Mouse (Mus musculus) midbrain, postnatal 0 days (tissue): ENCODE data around the gene Nrxn1. TPM values are rescaled to one million over a fixed set of nuclear protein-coding genes. Genes with fewer than 3 reads are reported as not detected.
A peak's percentile ranks its signal among the peaks of the same experiment; 100 is the strongest.

Experiments used
- ATAC-seq: fragments of 200-750 bp; cut with Nextera tagmentation; 2 replicates; pipeline ENCODE4 v1.8.0; 2017; ENCODE audit warnings: moderate number of reproducible peaks, mild to moderate bottlenecking, moderate TSS enrichment, moderate library complexity; ENCODE audit not compliant: low FRiP score
- DNase-seq: peaks from one replicate; pipeline ENCODE4 v3.0.0-alpha.2; 2015; ENCODE audit warnings: low spot score
- H3K27ac ChIP-seq: fragments of 300-500 bp; sonication (generic); 2 replicates; pipeline ENCODE4 v1.5.1; 2014; ENCODE audit warnings: low read depth, mild to moderate bottlenecking, low read length, mixed read lengths
- H3K27me3 ChIP-seq: fragments of 300-500 bp; sonication (generic); 2 replicates; pipeline ENCODE4 v1.6.1; 2014; ENCODE audit warnings: low read length, control low read depth, mixed read lengths; ENCODE audit not compliant: insufficient read depth
- H3K36me3 ChIP-seq: fragments of 300-500 bp; sonication (generic); 2 replicates; pipeline ENCODE4 v1.6.1; 2014; ENCODE audit warnings: low read length, control low read depth, mixed read lengths; ENCODE audit not compliant: insufficient read depth
- H3K4me1 ChIP-seq: fragments of 300-500 bp; sonication (generic); 2 replicates; pipeline ENCODE4 v1.6.1; 2014; ENCODE audit warnings: mild to moderate bottlenecking, control low read depth, antibody characterized with exemption, low read length, mixed read lengths; ENCODE audit not compliant: insufficient read depth
- H3K4me2 ChIP-seq: fragments of 300-500 bp; sonication (generic); 2 replicates; pipeline ENCODE4 v1.6.1; 2014; ENCODE audit warnings: low read depth, mild to moderate bottlenecking, low read length, mixed read lengths; ENCODE audit not compliant: poor library complexity, severe bottlenecking
- H3K4me3 ChIP-seq: fragments of 300-500 bp; sonication (generic); 2 replicates; pipeline ENCODE4 v1.5.1; 2014; ENCODE audit warnings: low read depth, mild to moderate bottlenecking, low read length, moderate library complexity
- H3K9ac ChIP-seq: fragments of 300-500 bp; sonication (generic); replicated peaks from 2 replicates; pipeline ENCODE4 v1.6.1; 2014; ENCODE audit warnings: mild to moderate bottlenecking, low read length, moderate library complexity, mixed read lengths; ENCODE audit not compliant: poor library complexity, severe bottlenecking
- H3K9me3 ChIP-seq: fragments of 300-500 bp; sonication (generic); 2 replicates; pipeline ENCODE4 v1.6.1; 2016; ENCODE audit warnings: low read length, control low read depth
- CTCF ChIP-seq: IDR thresholded peaks from 2 replicates; pipeline ENCODE4 v1.5.1; 2016; ENCODE audit warnings: antibody characterized with exemption, mild to moderate bottlenecking
- WGBS: fragments of 180-500 bp; shearing (Covaris S2); extraction: QIAGEN DNeasy Blood & Tissue Kit; methylation state at CpG from one replicate; pipeline ENCODE4 v1.1.7; 2014; 5-methylcytosine and 5-hydroxymethylcytosine counted together
- polyA plus RNA-seq: library from polyadenylated mRNA; unstranded; fragments of >200 nt; fragmentation: Nextera tagmentation; extraction: Ambion mirVana; gene quantifications from 2 replicates; pipeline ENCODE4 v1.2.1, GENCODE M21; 2015
- total RNA-seq: library from RNA; depleted of rRNA; stranded (reverse); fragments of >200 nt; gene quantifications from 2 replicates; pipeline ENCODE4 v1.2.3, GENCODE M21; 2014

Nrxn1 gene
- total and polyA plus RNA-seq, 2 experiments from 2014 or later: 240 to 472 TPM

GRCm38 (mm10) chr17:90999667-91000154 is 93.2 kb downstream of the Nrxn1 start:
- DNase-seq: peak; percentile 38
- Histone ChIP-seq H3K27ac (peak overlapping the region; percentile 13; the same call in 1 of the 2 replicates), H3K9ac (no peak overlapping the region)

DNA sequence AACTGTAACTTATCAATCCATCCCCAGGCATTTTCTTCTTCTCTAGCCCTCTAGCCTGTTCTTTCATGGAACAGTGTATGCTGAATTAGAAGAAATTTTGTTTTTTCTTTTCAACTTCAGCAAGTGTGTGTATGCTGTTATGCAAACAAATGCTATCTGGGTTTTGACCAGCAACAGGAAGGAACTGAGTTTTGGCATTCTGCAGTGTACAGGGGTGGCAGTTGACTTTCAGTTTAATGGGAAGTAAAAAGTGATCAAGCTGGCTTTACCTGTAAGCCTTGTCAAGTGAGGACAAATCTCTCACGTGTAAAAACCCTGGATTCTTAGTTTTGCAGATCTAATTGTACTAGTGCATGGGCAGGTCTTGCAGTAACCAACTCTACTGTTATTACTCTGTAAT is 95.2 kb downstream of the Nrxn1 start:
- H3K27me3 ChIP-seq: no peaks in the 10 kb centered on the region
- H3K9ac ChIP-seq: no peak overlapping the region
- ATAC-seq: no peak
- no peak overlapping the region for H3K4me3 ChIP-seq
- no peaks in the 10 kb centered on the region for H3K36me3 ChIP-seq
- H3K4me1 ChIP-seq: 0 out of 2 replicates have a peak, but pooled peaks cover 3% of the 10 kb centered on the region
- no peak for TF ChIP-seq CTCF
- WGBS: 58% methylated on average over 1 of the region's 1 CpGs
- H3K4me2 ChIP-seq: no peak overlapping the region
- DNase-seq: no peak
- no peak overlapping the region for H3K27ac ChIP-seq
- H3K9me3 ChIP-seq: no peaks in the 10 kb centered on the region

More at GRCm38 (mm10) chr17:90999667-91000154, 93.2 kb downstream of the Nrxn1 start:
- Histone ChIP-seq H3K27me3 (no peaks in the 10 kb centered on the region), H3K36me3 (no peaks in the 10 kb centered on the region), H3K4me1 (0 out of 2 replicates have a peak, but pooled peaks cover 3% of the 10 kb centered on the region), H3K4me2 (no peak overlapping the region), H3K9me3 (no peaks in the 10 kb centered on the region), H3K4me3 (no peak overlapping the region)
- WGBS: 50% methylated on average over 4 of the region's 4 CpGs
- ATAC-seq: peak; percentile 49; the same call in 1 of the 2 replicates
- no peak for TF ChIP-seq CTCF

GRCm38 (mm10) chr17:90995436-90995835 is 97.4 kb downstream of the Nrxn1 start:
- no peaks in the 10 kb centered on the region for H3K9me3 ChIP-seq
- no peak for ATAC-seq
- no peaks in the 10 kb centered on the region for H3K27me3 ChIP-seq
- no peak overlapping the region for H3K4me2 ChIP-seq
- no peak overlapping the region for H3K9ac ChIP-seq
- no peak for TF ChIP-seq CTCF
- 3% methylated on average over 1 of the region's 1 CpGs for WGBS
- H3K27ac ChIP-seq: no peak overlapping the region
- H3K4me1 ChIP-seq: 0 out of 2 replicates have a peak, but pooled peaks cover 3% of the 10 kb centered on the region
- no peaks in the 10 kb centered on the region for H3K36me3 ChIP-seq
- H3K4me3 ChIP-seq: no peak overlapping the region
- peak; percentile 19 for DNase-seq

- Histone ChIP-seq H3K27me3 (no peaks in the 10 kb centered on the region), H3K4me1 (0 out of 2 replicates have a peak, but pooled peaks cover 2% of the 10 kb centered on the region), H3K9me3 (no peaks in the 10 kb centered on the region), H3K27ac (no peak overlapping the region), H3K9ac (no peak overlapping the region), H3K4me3 (no peak overlapping the region), H3K4me2 (no peak overlapping the region), H3K36me3 (no peaks in the 10 kb centered on the region)
- ATAC-seq: no peak
- TF ChIP-seq CTCF: no peak
- DNase-seq: no peak
- 67% methylated on average over 1 of the region's 1 CpGs for WGBS
Observed at GRCm38 (mm10) chr17:90994247-90994646, 98.6 kb downstream of the Nrxn1 start.

- no peak overlapping the region for H3K9ac ChIP-seq
- WGBS: 73% methylated on average over 2 of the region's 2 CpGs
- no peak overlapping the region for H3K4me3 ChIP-seq
- no peak for TF ChIP-seq CTCF
- H3K27me3 ChIP-seq: no peaks in the 10 kb centered on the region
- no peaks in the 10 kb centered on the region for H3K4me1 ChIP-seq
- no peaks in the 10 kb centered on the region for H3K36me3 ChIP-seq
- no peak for DNase-seq
- no peak overlapping the region for H3K4me2 ChIP-seq
- ATAC-seq: no peak
- H3K9me3 ChIP-seq: no peaks in the 10 kb centered on the region
- H3K27ac ChIP-seq: no peak overlapping the region
Observed at GRCm38 (mm10) chr17:90990747-90991146, 102.1 kb downstream of the Nrxn1 start.

GRCm38 (mm10) chr17:90962904-90963531 is 129.9 kb downstream of the Nrxn1 start:
- no peaks in the 10 kb centered on the region for H3K27me3 ChIP-seq
- H3K4me1 ChIP-seq: no peaks in the 10 kb centered on the region
- TF ChIP-seq CTCF: peak; percentile 48
- no peak overlapping the region for H3K4me2 ChIP-seq
- H3K9me3 ChIP-seq: no peaks in the 10 kb centered on the region
- DNase-seq: peak; percentile 34
- H3K4me3 ChIP-seq: no peak overlapping the region
- ATAC-seq: no peak
- WGBS: 69% methylated on average over 4 of the region's 4 CpGs
- H3K9ac ChIP-seq: no peak overlapping the region
- H3K36me3 ChIP-seq: no peaks in the 10 kb centered on the region
- H3K27ac ChIP-seq: no peak overlapping the region
